Mouse (Mus musculus) MEL (cell line): ENCODE measurements at regions not wholly inside any gene's neighbourhood (a gene's known extent, or its start where the extent isn't known, plus 50 kb on each side); places are given as distances from the start of the nearest gene placed in this dataset.

Experiments
- DNase-seq: peaks from one replicate; pipeline ENCODE4 v3.0.0; 2011; ENCODE audit warnings: low read depth, low spot score
- H3K27ac ChIP-seq: 2 replicates; pipeline ENCODE4 v1.5.1; 2012; ENCODE audit warnings: low read depth, mild to moderate bottlenecking, control low read depth, low read length, moderate library complexity; ENCODE audit not compliant: control insufficient read depth
- H3K27me3 ChIP-seq, 2 experiments: fragments of 150-350 bp in 1 of 2; sonication (generic) in 1 of 2; 2 replicates each; pipeline ENCODE4 v1.6.1; 2012; ENCODE audit warnings: low read length in 2 of 2, mild to moderate bottlenecking in 2 of 2, improper control_type of control experiment in 1 of 2, moderate library complexity in 1 of 2; ENCODE audit not compliant: insufficient read depth in 2 of 2, control insufficient read depth in 1 of 2
- H3K36me3 ChIP-seq, 2 experiments: 2 replicates each; pipeline ENCODE4 v1.6.1; 2012 to 2014; ENCODE audit warnings: low read length in 2 of 2, improper control_type of control experiment in 1 of 2, inconsistent platforms in 1 of 2, mild to moderate bottlenecking in 1 of 2; ENCODE audit not compliant: insufficient read depth in 2 of 2, control insufficient read depth in 1 of 2
- H3K4me1 ChIP-seq, 2 experiments: fragments of 150-350 bp in 1 of 2; sonication (generic) in 1 of 2; 2 replicates each; pipeline ENCODE4 v1.6.1; 2012; ENCODE audit warnings: low read length in 2 of 2, improper control_type of control experiment in 1 of 2, mild to moderate bottlenecking in 1 of 2; ENCODE audit not compliant: insufficient read depth in 2 of 2, control insufficient read depth in 1 of 2
- H3K4me3 ChIP-seq, 2 experiments: fragments of 150-350 bp in 1 of 2; sonication (generic) in 1 of 2; 2 replicates each; pipeline ENCODE4 v1.5.1; 2012; ENCODE audit warnings: low read depth in 2 of 2, low read length in 2 of 2, mild to moderate bottlenecking in 2 of 2, moderate library complexity in 2 of 2, control low read depth in 1 of 2, improper control_type of control experiment in 1 of 2; ENCODE audit not compliant: control insufficient read depth in 1 of 2, insufficient read depth in 1 of 2
- H3K79me2 ChIP-seq: 2 replicates; pipeline ENCODE4 v1.6.1; 2012; ENCODE audit warnings: mild to moderate bottlenecking, low read length, moderate library complexity; ENCODE audit not compliant: control insufficient read depth, poor library complexity, insufficient read depth
- H3K9ac ChIP-seq: 2 replicates; pipeline ENCODE4 v1.6.1; 2012; ENCODE audit warnings: low read depth, mild to moderate bottlenecking, control low read depth, low read length, moderate library complexity; ENCODE audit not compliant: control insufficient read depth, poor library complexity, severe bottlenecking
- H3K9me3 ChIP-seq: fragments of 150-350 bp; sonication (generic); replicated peaks from 2 replicates; pipeline ENCODE4 v1.6.1; 2012; ENCODE audit warnings: mild to moderate bottlenecking, low read length, improper control_type of control experiment, moderate library complexity; ENCODE audit not compliant: insufficient read depth
- CTCF ChIP-seq, 3 experiments: IDR thresholded peaks in 2 of 3; conservative IDR thresholded peaks in 1 of 3; 2 replicates each; pipeline ENCODE4 v1.5.1; 2011 to 2012; ENCODE audit warnings: low read length in 3 of 3, low read depth in 2 of 3, mild to moderate bottlenecking in 2 of 3, improper control_type of control experiment in 1 of 3, inconsistent platforms in 1 of 3, mixed read lengths in 1 of 3, moderate library complexity in 1 of 3; ENCODE audit not compliant: control insufficient read depth in 1 of 3, insufficient read depth in 1 of 3, poor library complexity in 1 of 3, severe bottlenecking in 1 of 3
- KAT2A ChIP-seq: conservative IDR thresholded peaks from 2 replicates; pipeline ENCODE4 v1.6.1; 2012; ENCODE audit warnings: low read depth, low read length, improper control_type of control experiment, inconsistent platforms
- MEF2A ChIP-seq: IDR thresholded peaks from 2 replicates; pipeline ENCODE4 v1.6.1; 2014; ENCODE audit warnings: low read depth, mild to moderate bottlenecking, inconsistent platforms, low read length, improper control_type of control experiment; ENCODE audit not compliant: poor library complexity, insufficient replicate concordance, severe bottlenecking; ENCODE audit errors: extremely low read depth
- SIN3A ChIP-seq: IDR thresholded peaks from 2 replicates; pipeline ENCODE4 v1.6.1; 2012; ENCODE audit warnings: low read length, improper control_type of control experiment, inconsistent platforms
- SMC3 ChIP-seq: IDR thresholded peaks from 2 replicates; pipeline ENCODE4 v1.6.1; 2011; ENCODE audit warnings: low read depth, low read length, improper control_type of control experiment
- TCF12 ChIP-seq: IDR thresholded peaks from 2 replicates; pipeline ENCODE4 v1.6.1; 2014; ENCODE audit warnings: low read depth, mild to moderate bottlenecking, inconsistent platforms, low read length, improper control_type of control experiment, moderate library complexity
- UBTF ChIP-seq: IDR thresholded peaks from 2 replicates; pipeline ENCODE4 v1.6.1; 2012; ENCODE audit warnings: low read depth, mild to moderate bottlenecking, inconsistent platforms, low read length, improper control_type of control experiment, moderate library complexity, borderline replicate concordance; ENCODE audit not compliant: insufficient read depth
- USF1 ChIP-seq: IDR thresholded peaks from 2 replicates; pipeline ENCODE4 v1.6.1; 2014; ENCODE audit warnings: low read depth, mild to moderate bottlenecking, inconsistent platforms, low read length, improper control_type of control experiment, moderate library complexity
- USF2 ChIP-seq, 2 experiments: IDR thresholded peaks; 2 replicates each; pipeline ENCODE4 v1.6.1; 2011 to 2012; ENCODE audit warnings: improper control_type of control experiment in 2 of 2, low read length in 2 of 2, borderline replicate concordance in 1 of 2, inconsistent platforms in 1 of 2, low read depth in 1 of 2, mild to moderate bottlenecking in 1 of 2; ENCODE audit not compliant: insufficient read depth in 1 of 2
- ZKSCAN1 ChIP-seq: IDR thresholded peaks from 2 replicates; pipeline ENCODE4 v1.6.1; 2012; ENCODE audit warnings: low read depth, mild to moderate bottlenecking, inconsistent platforms, low read length, improper control_type of control experiment, moderate library complexity
- ZMIZ1 ChIP-seq: IDR thresholded peaks from 2 replicates; pipeline ENCODE4 v1.6.1; 2012; ENCODE audit warnings: low read depth, mild to moderate bottlenecking, inconsistent platforms, low read length, improper control_type of control experiment, moderate library complexity

GRCm38 (mm10) chr8:55754189-55754588 is 152.6 kb downstream of the Adam29 start:
- no peaks in the 10 kb centered on the region for H3K4me1 ChIP-seq
- no peaks in the 10 kb centered on the region for H3K36me3 ChIP-seq
- no peaks in the 10 kb centered on the region for H3K27me3 ChIP-seq
- TF ChIP-seq UBTF: no peak
- TF ChIP-seq, all 39 proteins: peak for 0
- H3K79me2 ChIP-seq: no peaks in the 10 kb centered on the region
- peak; percentile 23 for DNase-seq
- H3K9ac ChIP-seq: no peak overlapping the region
- H3K27ac ChIP-seq: no peak overlapping the region
- no peak overlapping the region for H3K4me3 ChIP-seq
- no peaks in the 10 kb centered on the region for H3K9me3 ChIP-seq

GRCm38 (mm10) chr8:55724303-55725279 is 182.2 kb downstream of the Adam29 start:
- no peak overlapping the region for H3K4me3 ChIP-seq
- TF ChIP-seq SIN3A (no peak), SMC3 (no peak), UBTF (no peak), CTCF (IDR thresholded peaks at IDR 0.05 in 2 of 3, conservative IDR thresholded peaks at IDR 0.05 in 1 of 3; ENCODE audit: control insufficient read depth in 1 of 3, insufficient read depth in 1 of 3, low read depth in 2 of 3, low read length in 3 of 3, poor library complexity in 1 of 3, severe bottlenecking in 1 of 3) (no peak)
- H3K27ac ChIP-seq: no peak overlapping the region
- no peaks in the 10 kb centered on the region for H3K79me2 ChIP-seq
- H3K36me3 ChIP-seq: no peaks in the 10 kb centered on the region
- H3K4me1 ChIP-seq: no peaks in the 10 kb centered on the region
- no peak for DNase-seq
- no peak overlapping the region for H3K9ac ChIP-seq
- no peaks in the 10 kb centered on the region for H3K27me3 ChIP-seq
- H3K9me3 ChIP-seq: no peaks in the 10 kb centered on the region

DNA sequence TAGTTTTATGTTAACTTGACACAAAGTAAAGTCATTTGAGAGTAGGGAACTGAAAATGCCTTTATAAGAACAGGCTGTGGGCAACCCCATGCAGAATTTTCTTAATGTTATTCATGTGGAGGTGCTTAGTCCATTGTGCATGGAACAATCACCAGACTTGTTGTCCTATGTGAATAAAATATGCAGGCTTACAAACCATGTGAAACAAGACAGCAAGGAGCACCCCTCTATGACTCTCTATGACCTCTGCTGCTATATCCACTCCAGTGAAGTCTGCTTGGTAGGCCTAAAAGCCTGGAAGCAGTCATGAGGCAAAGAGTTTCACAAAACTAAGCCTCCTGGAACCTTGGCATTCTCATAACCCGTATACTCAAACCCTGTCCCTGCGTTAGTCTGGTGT is 215.0 kb downstream of the Adam29 start:
- Histone ChIP-seq H3K9ac (no peak overlapping the region), H3K4me3 (no peak overlapping the region), H3K79me2 (no peaks in the 10 kb centered on the region), H3K27ac (no peak overlapping the region), H3K9me3 (no peaks in the 10 kb centered on the region), H3K27me3 (no peaks in the 10 kb centered on the region), H3K36me3 (no peaks in the 10 kb centered on the region), H3K4me1 (no peaks in the 10 kb centered on the region)
- DNase-seq: no peak
- TF ChIP-seq KAT2A: no peak
- no peak for TF ChIP-seq TCF12
- TF ChIP-seq ZMIZ1: no peak
- TF ChIP-seq USF2 (IDR thresholded peaks at IDR 0.05; ENCODE audit: borderline replicate concordance in 1 of 2, insufficient read depth in 1 of 2, low read depth in 1 of 2, low read length in 2 of 2): no peak
- no peak for TF ChIP-seq USF1
- no peak for TF ChIP-seq ZKSCAN1
- TF ChIP-seq MEF2A: no peak
